Mouse (Mus musculus): Measurements from ENCODE around the gene Smndc1.
"Not testable (repeated sequence)": the region's sequence is repeated elsewhere in the genome, so short reads cannot be mapped to it uniquely, and the experiment has no call there.

Gene Smndc1

DNA sequence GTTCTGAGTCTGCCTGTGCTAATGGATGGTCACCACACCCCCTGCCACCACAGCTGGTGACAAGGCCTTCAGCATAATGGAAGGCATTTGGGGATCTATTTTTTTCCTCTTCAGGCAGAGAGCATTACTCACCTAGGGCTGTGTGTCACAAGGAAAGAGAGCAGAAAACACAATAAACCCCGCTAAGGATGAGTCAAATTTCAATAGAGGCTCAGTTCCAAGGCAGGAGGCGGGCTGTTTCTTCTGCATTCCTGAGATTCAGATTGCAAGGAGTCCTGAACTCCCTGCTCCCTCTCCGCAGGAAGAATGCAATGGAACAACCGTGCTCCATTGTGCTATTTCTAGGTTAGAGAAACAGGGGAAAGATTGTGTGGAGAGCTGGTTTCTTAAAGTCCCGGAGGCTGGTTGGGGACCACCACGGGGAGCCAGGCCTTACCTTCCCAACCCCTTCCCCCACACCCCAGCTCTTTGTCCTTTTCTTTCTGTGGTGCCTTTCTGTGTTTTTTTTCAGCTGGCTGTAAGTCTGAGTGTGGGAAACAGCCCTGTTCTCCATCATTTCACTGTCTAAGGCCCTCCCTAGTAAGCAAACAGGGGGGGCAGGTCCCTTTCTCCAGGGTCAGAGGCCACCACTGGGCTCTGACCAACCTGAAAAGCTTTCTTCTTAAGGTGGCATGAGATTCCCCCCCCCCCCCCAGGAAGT, 21.9 kb upstream of the Smndc1 start:
- DNase-seq (ENCODE audit: low spot score): no peak

DNA sequence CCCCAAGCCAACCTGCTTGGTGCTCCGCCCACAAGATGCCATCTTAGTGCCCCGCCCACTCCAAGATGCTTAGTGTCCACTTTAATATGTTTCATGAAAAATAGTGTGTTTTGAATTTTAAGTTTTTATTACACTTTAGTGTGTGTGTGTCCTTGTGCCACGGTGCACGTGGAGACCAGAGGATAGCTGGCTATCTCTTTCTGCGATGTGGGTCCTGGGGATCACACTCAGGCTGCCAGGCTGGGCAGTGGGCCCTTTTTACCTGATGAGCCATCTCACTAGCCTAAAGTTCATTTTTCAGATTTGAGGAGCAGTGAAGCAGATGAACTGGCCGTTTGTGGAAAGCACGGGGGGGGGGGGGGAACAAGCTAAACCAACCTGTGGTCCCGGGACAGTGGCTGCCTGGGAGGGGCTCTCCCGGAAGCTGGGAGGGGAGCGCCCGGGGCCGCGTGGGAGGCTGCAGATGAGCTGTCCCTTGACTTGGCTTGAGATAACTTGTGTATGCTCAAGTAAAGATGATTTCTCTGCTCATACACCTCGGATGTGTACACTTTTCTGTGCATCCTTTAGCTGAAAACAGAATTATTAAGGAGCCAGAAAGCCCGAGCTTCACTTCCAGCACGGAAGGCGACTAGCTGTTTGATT, 19.4 kb upstream of the Smndc1 start:
- no peak for DNase-seq (ENCODE audit: low spot score)

DNA sequence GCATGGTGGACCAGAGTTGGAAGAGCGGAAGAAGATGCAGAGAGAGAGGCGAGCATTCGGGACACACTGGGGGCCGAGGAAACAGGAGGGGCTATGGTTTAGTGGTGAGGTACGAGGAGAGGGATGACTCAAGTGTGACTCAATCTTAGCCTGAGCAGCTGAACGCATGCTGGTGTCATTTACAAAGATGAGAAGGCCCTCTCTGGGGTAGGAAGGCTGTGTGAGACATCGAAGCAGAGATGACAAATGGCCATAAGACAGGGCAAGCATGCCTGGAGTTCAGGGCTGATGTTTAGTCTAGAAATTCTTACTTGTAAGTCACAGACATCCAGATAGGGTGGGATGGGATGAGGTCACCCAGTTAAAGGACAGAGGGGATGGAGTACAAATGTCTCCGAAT, 18.0 kb upstream of the Smndc1 start:
- no peak for DNase-seq (ENCODE audit: low spot score)

DNA sequence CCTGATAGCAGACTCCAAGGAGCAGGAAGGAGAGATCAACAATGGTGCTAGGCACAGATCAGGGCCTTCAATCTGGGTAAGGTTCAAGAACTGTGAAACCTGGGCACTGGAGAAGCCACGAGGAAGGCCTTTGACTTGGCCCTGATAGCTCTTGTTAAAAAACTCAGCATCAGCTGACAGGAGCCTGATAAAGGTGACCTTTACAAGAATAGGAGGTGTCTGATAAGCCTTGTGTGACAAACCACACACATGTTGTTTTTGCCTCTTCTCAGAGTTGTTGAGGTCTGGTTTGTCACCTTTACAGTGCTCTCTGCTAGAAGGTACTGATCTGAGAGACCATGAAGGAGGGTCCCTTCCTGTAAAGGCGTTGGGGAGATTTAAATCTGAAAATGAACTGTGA, 17.0 kb upstream of the Smndc1 start:
- no peak for DNase-seq (ENCODE audit: low spot score)

DNA sequence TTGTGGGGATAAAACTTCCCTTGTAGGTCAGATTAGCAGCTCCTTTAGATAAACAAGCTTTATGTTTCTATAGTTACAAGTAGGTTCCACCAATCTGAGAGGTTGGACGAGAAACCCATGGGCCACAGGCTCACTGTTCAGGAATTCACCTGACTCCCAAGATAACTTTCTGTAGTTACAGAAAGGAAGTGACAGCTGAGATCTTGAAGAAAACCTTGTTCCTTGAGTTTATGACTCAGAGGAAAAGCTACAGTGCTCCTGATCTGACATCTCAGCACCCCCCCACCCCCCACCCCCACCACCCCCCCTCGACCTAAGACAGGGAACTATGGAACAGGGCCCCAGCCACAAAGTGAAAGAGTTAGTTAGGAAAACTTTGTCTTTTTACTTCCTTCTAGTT, 15.4 kb upstream of the Smndc1 start:
- DNase-seq (ENCODE audit: low spot score): no peak

DNA sequence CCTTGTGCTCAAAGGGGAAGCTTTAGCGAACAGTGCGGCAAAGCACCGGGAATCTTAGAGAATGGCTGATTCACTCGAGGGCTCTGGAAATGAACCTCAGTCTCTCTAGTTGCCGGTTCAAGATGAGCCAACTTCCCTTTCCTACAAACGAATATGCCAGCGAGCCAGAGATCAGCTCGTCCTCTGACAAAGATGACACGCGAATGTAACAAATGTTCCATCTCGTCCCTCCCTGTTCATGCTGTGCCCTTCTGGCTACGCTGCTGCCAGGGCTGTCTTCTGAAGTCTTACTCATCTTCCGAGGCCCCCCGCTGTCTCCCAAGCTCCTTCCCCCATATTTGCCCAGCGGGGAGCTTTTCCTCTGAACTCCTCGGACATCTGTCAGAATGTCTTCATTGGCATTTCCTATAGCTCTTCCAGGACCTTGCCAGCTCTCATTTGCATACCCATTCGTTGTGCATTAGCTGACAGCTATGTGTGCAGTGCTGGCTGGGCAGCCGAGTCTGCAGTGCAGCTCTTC, 14.5 kb upstream of the Smndc1 start:
- no peak for DNase-seq (ENCODE audit: low spot score)

DNA sequence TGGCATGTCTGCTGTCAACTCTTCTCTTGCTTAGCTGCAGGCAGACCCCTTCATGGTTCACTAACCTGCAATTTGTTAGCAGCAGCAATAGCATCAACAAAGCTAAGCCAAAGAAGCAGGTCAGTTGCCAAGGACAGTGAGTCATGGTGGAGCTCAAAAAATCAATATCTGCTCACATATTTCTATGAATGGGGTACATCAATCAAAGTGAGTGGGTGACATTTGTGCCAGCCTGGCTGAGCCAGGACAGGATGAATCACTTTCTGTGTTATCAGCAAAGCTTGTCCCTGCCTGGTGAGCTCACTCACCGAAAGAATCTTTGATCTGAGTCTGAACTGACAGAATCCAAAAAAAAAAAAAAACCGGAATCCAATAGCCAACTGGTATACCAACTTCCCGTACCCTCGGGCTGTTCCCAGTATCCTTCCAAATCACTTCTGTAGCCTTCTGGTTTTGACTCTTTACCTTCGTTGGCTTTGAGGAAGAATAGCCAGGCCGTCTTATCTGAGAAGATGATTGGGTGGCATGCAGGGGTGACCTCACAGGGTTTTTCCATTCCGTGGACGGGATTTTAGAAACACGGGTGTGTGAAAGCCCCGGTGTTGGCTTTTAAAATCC, 13.9 kb upstream of the Smndc1 start:
- DNase-seq (ENCODE audit: low spot score): no peak

DNA sequence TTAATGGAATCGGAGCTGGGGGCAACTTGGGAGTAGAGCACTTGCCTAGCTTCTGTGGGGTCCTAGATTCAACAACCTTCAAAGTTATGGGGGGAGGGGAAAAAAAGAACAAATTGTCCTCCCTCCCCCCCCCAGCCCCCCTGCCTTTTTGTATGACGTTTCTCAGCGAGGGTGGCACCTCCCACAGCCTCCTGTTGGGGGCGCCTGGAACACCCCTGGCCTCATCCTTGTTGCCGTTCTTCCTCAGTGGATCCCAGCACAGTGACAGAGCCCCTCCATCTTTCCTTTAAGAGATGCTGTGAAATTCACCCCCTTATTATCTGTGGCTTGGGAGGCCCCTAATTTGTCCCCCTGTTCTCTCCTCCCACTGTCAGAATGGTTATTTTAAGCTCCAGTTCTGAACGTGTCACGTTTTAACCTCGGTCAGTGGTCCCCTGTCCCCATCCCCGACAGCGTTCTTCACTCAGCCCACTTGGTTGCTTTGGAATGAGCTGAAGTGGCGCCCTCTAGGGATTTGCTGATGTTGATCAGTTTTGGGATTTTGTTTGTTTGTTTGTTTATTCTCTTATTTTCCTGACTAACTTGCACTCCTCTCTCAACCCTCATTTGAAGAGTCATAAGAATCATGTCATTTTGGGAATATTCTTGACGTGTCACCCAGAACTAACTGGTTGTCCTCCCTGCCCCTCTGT, 12.5 kb upstream of the Smndc1 start:
- DNase-seq (ENCODE audit: low spot score): no peak

DNA sequence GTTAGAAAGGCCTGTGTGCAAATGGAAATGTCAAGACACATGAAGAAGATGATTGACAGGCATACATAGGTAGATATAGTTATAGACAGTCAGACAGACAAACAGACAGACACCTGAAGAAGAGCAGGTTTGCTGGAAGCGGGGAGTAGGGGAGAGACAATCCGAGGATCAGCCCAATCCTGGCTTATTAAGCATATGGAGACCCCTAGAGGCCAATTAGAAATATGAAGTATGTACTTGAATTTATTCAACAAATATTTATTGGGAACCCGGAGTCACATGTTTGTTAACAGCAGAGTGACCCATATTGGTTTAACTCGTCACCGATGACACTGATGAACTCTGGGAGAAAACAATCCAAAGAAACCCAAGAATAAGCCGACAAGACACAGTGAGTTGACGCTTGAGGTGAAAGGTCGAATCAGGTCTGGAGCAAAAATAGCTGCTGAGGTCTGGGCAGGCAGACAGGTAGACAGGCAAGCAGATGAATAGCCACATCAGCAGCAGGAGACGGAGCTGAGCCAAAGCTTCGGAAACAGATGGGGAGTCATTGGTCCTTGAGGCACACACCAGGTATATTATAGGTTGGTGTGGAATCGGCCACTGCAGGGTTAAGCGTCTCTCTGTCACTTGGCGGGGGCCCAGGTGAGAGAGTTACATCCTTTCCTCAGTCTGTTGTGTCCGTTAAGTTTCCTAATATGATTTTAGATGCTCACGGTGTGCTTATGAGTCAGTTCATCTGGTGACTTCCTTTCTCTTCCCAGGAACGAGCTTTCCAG, 10.1 kb upstream of the Smndc1 start:
- no peak for DNase-seq (ENCODE audit: low spot score)

DNA sequence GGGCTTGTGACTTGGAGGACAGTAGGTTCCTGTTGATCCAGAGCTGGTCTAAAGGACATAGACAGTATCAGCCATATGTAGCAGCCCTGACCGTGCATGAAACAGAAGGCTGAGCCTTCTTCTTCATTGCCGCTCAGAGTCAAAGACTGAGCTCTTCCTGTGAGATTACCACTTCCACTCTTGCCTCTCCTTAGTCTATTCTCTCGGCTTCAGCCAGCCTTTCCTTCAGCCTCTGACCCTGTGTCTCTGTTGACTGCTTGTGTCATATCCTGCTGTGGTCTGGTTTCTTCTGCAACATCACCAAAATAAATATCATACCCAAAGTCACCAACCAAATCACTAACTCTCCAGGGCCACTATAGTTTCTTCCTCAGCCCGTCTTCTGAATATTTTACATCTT, 8.8 kb upstream of the Smndc1 start:
- DNase-seq (ENCODE audit: low spot score): no peak

DNA sequence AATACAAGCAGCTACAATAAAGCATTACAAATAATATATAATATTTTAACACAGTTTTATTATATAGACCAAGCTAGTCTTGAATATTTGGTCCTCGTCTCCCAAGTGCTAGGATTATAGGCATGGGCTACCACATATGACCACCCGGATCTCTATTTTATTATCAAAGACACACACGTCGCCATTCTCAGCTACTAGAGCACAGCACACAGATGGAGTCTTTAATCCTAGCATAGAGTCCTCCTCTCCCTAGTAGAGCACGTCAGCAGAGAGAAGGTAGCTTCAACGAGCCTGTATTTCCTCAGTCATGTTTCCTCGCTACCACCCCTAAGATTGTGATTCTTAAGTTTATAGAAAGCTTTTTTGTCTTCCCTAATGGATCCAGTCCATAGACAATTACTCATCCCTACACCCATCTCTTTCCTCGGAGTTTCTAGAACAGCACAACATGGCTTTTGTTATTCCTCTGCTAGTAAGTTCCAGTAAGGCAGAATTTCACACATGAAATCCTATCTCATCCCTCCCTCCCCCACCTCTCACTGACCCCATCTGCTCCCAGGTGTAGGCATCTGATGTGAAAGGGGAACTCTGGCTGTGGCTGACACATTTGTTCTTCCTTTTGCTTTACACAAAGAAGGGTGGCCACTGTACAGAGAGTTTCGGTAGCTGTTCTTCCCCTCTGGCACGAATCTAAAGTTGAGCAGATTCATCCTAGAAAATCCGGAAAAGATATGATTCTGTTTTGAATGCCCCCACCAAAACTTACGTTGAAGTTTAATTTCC, 7.3 kb upstream of the Smndc1 start:
- DNase-seq (ENCODE audit: low spot score): no peak

DNA sequence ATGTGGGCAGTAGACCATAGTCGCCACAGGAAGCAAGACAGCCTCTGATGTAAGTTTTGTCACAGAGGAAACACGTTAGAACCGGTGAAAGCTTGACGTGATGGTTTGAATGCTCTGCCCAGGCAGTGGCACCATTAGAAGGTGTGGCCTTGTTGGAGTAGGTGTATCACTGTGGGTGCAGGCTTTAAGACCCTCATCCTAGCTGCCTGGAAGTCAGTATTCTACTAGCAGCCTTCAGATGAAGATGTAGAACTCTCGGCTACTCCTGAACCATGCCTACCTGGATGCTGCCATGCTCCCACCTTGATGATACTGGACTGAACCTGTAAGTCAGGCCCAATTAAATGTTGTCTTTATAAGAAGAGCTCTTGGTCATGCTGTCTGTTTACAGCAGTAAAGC, 5.4 kb upstream of the Smndc1 start:
- not testable (repeated sequence) for DNase-seq (ENCODE audit: low spot score)

DNA sequence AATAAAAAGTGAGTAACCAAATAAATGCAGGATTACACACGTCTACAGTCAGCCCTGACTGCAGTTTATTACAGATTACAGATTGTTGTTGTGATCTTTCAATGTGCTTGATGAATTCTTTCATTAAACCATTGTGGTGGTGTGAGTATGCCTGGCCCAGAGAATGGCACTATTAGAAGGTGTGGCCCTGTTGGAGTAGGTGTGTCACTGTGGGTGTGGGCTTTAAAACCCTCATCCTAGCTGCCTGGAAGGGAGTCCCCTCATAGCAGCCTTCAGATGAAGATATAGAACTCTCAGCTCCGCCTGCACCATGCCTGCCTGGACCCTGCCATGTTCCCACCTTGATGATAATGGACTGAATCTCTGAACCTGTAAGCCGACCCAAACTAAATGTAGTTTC, 4.6 kb upstream of the Smndc1 start:
- DNase-seq (ENCODE audit: low spot score): not testable (repeated sequence)

DNA sequence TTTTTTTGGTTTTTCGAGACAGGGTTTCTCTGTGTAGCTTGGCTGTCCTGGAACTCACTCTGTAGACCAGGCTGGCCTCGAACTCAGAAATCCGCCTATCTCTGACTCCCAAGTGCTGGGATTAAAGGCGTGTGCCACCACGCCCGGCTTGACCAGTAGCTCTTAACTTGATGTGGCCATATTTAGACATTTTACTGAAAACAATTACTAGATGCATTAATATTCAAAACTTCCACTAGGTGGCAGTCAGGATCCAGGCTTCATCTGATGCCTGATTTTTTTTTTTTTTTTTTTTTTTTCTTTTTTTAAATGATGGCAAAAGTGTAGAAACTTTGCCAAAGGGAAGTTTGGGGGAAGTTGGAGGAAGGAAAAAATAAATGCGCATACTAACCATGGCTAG, 4.2 kb upstream of the Smndc1 start:
- no peak for DNase-seq (ENCODE audit: low spot score)

DNA sequence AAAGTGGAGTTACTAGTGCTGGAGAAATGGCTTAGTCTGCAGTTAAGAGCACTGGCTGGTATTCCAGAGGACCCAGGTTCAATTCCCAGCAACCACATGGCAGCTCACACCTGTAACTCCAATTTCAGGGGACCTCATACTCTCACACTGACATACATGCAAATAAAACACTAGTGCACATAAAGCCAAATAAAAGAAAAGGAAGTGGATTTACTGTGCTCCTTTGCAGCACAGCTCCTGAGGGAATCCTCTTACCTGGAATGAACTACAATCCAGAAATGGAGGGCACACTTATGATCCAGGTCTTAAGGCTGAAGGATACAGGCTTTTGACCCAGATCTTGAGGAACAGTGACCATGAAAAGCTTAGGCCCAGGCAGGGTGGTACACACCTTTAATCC, 3.3 kb upstream of the Smndc1 start:
- DNase-seq (ENCODE audit: low spot score): no peak

DNA sequence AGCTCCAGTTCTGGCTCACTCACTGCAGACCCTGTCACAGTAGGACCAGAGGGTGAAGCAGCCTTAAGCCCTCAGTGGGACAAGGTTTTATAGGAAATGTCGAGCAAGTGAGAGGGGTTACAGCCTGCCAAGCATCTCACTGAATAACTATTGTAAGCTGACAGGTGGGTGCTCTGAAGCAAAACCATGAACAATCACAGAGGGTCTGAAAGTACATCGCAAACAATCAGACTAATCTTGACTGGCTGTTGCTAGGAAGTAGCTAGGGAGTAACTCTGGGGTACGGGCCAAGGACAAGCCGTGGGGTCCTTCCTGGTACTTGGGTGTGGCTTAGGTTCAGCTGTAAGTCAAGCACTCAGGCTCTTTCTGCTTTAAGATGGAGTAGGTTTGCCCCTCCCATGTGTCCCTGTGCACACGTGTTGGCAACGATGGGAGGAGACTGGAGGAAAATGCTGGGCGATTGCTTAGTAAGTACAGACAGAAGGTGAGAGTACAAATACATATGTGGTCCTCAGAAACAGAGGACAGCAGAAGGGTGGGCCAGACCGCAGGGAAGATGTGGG, 2.5 kb upstream of the Smndc1 start:
- no peak for DNase-seq (ENCODE audit: low spot score)

DNA sequence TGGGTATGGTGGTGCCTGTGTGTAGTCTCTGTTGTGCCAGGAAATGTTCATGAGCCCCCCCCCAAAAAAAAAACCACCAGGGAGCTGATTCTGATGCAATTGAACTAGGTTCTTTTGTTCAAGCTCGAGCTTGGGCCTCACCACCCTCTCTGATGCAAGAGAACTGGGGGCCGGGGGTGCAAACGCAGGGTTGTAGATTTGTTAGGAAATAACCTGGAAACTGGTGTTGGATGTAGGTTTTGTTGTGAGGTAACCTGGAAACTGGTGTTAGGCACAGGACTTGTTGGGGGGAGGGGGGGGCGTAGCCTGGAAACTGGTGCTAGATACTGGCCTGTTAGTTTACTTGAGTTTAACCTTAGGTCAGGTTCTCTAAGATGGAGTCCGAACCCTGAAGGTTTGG, 1.4 kb upstream of the Smndc1 start:
- DNase-seq (ENCODE audit: low spot score): no peak

DNA sequence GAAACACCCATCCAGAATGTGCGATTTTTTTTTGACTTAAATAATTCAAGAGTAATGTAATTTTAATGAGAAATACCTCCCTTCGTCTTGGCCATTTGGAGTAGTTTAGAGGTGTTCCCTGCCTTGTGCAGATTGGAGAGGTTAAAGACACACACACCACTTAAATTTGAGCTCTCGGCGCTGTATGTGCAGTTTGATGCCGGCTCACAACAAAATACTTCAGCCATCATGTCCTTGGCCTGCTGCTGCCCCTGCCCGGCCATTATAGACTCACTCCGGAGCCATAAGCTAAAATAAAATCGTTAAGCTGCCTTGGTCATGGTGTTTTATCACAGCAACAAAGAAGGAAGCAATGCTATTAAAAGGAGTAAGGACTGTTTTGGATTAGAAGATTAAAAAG, 1.0 kb upstream of the Smndc1 start:
- no peak for DNase-seq (ENCODE audit: low spot score)

DNA sequence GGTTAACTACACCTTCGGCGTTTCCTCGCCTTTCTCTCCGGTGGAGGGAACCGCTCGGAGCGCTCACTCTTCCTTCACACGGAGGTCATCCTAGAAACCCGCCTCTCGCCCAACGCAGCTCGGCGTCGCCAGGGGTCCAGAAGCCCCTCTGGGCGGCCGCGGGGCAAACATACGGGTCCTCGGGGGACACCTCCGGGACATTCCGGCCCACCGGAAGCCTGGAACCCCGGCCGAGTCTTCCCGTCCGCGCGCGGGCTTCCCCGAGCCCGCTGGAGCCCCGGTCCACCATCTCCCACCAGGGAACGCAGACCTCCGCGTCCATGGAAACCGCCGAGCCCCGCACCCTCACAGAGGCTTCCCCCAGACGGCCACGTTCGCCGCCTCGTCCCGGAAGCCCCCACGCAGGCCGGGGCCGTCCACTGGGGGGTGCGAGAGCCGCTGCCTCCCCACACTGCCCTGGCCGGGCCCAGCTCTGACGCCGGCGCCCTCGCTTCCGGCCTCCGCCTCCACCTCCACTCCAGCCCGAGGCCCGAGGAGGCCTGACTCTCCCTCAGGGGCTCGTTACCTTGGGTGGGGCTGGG, 437 bp downstream of the Smndc1 start:
- no peak for DNase-seq (ENCODE audit: low spot score)

DNA sequence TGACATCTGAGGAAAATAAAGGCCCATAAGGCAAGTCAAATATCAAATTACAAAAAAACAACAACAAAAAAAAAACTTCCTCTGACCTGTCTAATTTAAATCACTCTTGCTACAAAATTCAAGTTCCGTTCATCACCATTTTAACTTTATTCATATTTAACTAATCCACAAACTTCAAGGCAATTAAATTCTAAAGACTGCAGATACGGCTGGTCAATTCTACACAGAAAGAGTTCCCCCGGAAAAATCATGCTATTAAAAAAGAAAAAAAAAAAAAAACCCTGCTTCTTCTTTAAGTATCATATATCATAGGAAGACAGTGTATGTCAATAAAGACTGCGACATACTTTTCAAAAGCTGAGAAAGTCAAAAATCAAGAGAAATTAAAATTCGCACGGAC, 961 bp downstream of the Smndc1 start:
- DNase-seq (ENCODE audit: low spot score): no peak

DNA sequence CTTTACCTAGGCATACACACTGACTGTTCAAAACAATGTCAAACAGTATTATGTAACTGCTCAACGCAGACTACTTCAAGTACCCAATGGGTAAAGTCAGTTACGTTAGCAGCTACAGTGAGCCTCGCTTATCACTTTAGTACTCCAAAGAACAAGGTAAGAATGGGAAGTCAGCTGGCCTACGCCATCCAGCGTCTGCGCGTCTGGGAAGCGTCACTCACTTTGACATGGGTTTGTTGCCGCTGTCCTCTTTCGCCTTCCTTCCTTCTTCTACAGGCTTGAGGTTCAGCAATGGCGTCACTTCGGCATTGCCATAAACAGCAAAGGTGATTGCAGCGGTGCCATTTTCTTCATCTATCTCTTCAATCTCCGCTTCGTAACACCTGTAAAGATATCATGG, 7.0 kb downstream of the Smndc1 start:
- DNase-seq (ENCODE audit: low spot score): no peak

Data from layer of hippocampus, adult 9-10 months (tissue).